Mouse (Mus musculus): Measurements from ENCODE around the gene Tnfrsf14.

GRCm38 (mm10) chr4:154885416-154885815 is 42.9 kb downstream of the Tnfrsf14 start:
- TF ChIP-seq POLR2AphosphoS5 (IDR thresholded peaks at IDR 0.05; ENCODE audit: insufficient replicate concordance, low read depth, low read length) (no peak), GATA1 (IDR thresholded peaks at IDR 0.05; ENCODE audit: borderline replicate concordance, low read length) (no peak), CTCF (IDR thresholded peaks at IDR 0.05; ENCODE audit: low read depth, low read length) (no peak), TAL1 (conservative IDR thresholded peaks at IDR 0.05; ENCODE audit: low read depth, low read length) (no peak), GATA2 (IDR thresholded peaks at IDR 0.05; ENCODE audit: borderline replicate concordance, low read depth, low read length) (no peak)
